In genomic region chr12:69417701-69418291, GRCm38 (mm10) we compare ENCODE assay signal across 14 mouse cellular contexts. TPM values are rescaled to one million over a fixed set of nuclear protein-coding genes. Genes with fewer than 3 reads are reported as not detected.
A peak's percentile ranks its signal among the peaks of the same experiment; 100 is the strongest.
DNase-seq lines count a peak whose midpoint lies in the region; ATAC-seq and TF ChIP-seq lines count a peak whose summit lies in the region.
"Had no signal": no experiment of that assay in that cellular context is flagged by ENCODE, and none has a peak within 500 bp of the region (broad histone marks: within the 10 kb centered on the region; RNA-seq: fewer than 3 reads in every experiment).

No protein-coding gene starts in this region.

- H3K79me2 ChIP-seq in C2C12 (ENCODE audit: control insufficient read depth, insufficient read depth) (no peaks in the 10 kb centered on the region), myocyte (ENCODE audit: control insufficient read depth, insufficient read depth) (no peaks in the 10 kb centered on the region)

- no peak for ATAC-seq in neural tube, embryonic 15.5 days (ENCODE audit: low FRiP score)

- H3K27me3 ChIP-seq in kidney, adult 2 months (replicated peaks; ENCODE audit: control insufficient read depth, insufficient read depth, low read length): no peaks in the 10 kb centered on the region
- H3K27me3 ChIP-seq in C2C12 (ENCODE audit: control insufficient read depth, insufficient read depth, insufficient read length) (no peaks in the 10 kb centered on the region), myocyte (ENCODE audit: control insufficient read depth, insufficient read depth, insufficient read length) (no peaks in the 10 kb centered on the region)
- no peaks in the 10 kb centered on the region for H3K27me3 ChIP-seq in neural tube, embryonic 15.5 days (replicated peaks)
- H3K27me3 ChIP-seq: embryonic facial prominence, embryonic 13.5 days; forebrain, embryonic 12.5 days; lung, embryonic 15.5 days; midbrain, embryonic 12.5 days had no signal

- no peak overlapping the region for H3K9ac ChIP-seq in neural tube, embryonic 15.5 days (replicated peaks)
- H3K9ac ChIP-seq: embryonic facial prominence, embryonic 13.5 days; forebrain, embryonic 12.5 days; lung, embryonic 15.5 days; midbrain, embryonic 12.5 days had no signal

- peak; percentile 60 for DNase-seq in kidney, adult 2 months
- no peak for DNase-seq in kidney, adult 18-20 months
- DNase-seq in cerebellum, adult 11 months: peak; percentile 80
- DNase-seq in lung, adult 18-20 months: no peak
- DNase-seq: gastrocnemius, postnatal 10 days; thymus, postnatal 36 days had no signal

- WGBS in kidney, adult 2 months: 63% methylated on average over 9 of the region's 9 CpGs
- 67% methylated on average over 9 of the region's 9 CpGs for WGBS in neural tube, embryonic 15.5 days

- no peaks in the 10 kb centered on the region for H3K79me3 ChIP-seq in C2C12 (ENCODE audit: low read depth)

- TF ChIP-seq CTCF in kidney, adult 2 months (conservative IDR thresholded peaks at IDR 0.05; ENCODE audit: insufficient read depth, insufficient read length, low read depth, low read length): no peak
- no peak for TF ChIP-seq CTCF in C2C12 (IDR thresholded peaks at IDR 0.05; ENCODE audit: control insufficient read depth, insufficient read depth, insufficient read length)

- H3K4me1 ChIP-seq in kidney, adult 2 months (ENCODE audit: control insufficient read depth, insufficient read depth, low read length): no peaks in the 10 kb centered on the region
- no peaks in the 10 kb centered on the region for H3K4me1 ChIP-seq in neural tube, embryonic 15.5 days
- H3K4me1 ChIP-seq: forebrain, embryonic 12.5 days; midbrain, embryonic 12.5 days had no signal

- no peak overlapping the region for H3K4me3 ChIP-seq in kidney, adult 2 months (ENCODE audit: insufficient read depth, low read depth, low read length)
- H3K4me3 ChIP-seq in C2C12 (ENCODE audit: insufficient read depth, poor library complexity, severe bottlenecking) (no peak overlapping the region), myocyte (no peak overlapping the region)
- H3K4me3 ChIP-seq in neural tube, embryonic 15.5 days (replicated peaks): no peak overlapping the region
- H3K4me3 ChIP-seq: embryonic facial prominence, embryonic 13.5 days; forebrain, embryonic 12.5 days; lung, embryonic 15.5 days; midbrain, embryonic 12.5 days had no signal

- no peak for TF ChIP-seq POLR2A in kidney, adult 2 months (IDR thresholded peaks at IDR 0.05; ENCODE audit: low read depth, low read length)
- no peak for TF ChIP-seq POLR2A in myocyte (IDR thresholded peaks at IDR 0.05; ENCODE audit: insufficient read length, low read depth)

- no peak overlapping the region for H3K27ac ChIP-seq in kidney, adult 2 months (ENCODE audit: insufficient read depth, low read depth, low read length)
- H3K27ac ChIP-seq in neural tube, embryonic 15.5 days (replicated peaks): no peak overlapping the region
- H3K27ac ChIP-seq: embryonic facial prominence, embryonic 13.5 days; forebrain, embryonic 12.5 days; lung, embryonic 15.5 days; midbrain, embryonic 12.5 days had no signal

- H3K9me3 ChIP-seq in neural tube, embryonic 15.5 days (replicated peaks): no peaks in the 10 kb centered on the region
- H3K9me3 ChIP-seq: embryonic facial prominence, embryonic 13.5 days; lung, embryonic 15.5 days; midbrain, embryonic 12.5 days had no signal

- no peaks in the 10 kb centered on the region for H3K36me3 ChIP-seq in kidney, adult 2 months (ENCODE audit: control insufficient read depth, insufficient read depth, low read length)
- H3K36me3 ChIP-seq in C2C12 (ENCODE audit: control insufficient read depth, insufficient read depth) (no peaks in the 10 kb centered on the region), myocyte (ENCODE audit: control insufficient read depth, insufficient read depth) (no peaks in the 10 kb centered on the region)
- H3K36me3 ChIP-seq in neural tube, embryonic 15.5 days: no peaks in the 10 kb centered on the region
- H3K36me3 ChIP-seq: embryonic facial prominence, embryonic 13.5 days; forebrain, embryonic 12.5 days; lung, embryonic 15.5 days; midbrain, embryonic 12.5 days had no signal

- H3K4me2 ChIP-seq in myocyte (ENCODE audit: low read depth): no peak overlapping the region
- H3K4me2 ChIP-seq in neural tube, embryonic 15.5 days: no peak overlapping the region
- H3K4me2 ChIP-seq: embryonic facial prominence, embryonic 13.5 days; forebrain, embryonic 12.5 days; lung, embryonic 15.5 days; midbrain, embryonic 12.5 days had no signal

- H3ac ChIP-seq in C2C12 (ENCODE audit: control insufficient read depth, insufficient read length, low read depth): no peak overlapping the region
- no peak overlapping the region for H3ac ChIP-seq in myocyte (ENCODE audit: control insufficient read depth, insufficient read length)

TF ChIP-seq in C2C12, 6 proteins besides CTCF, POLR2A, EP300 and RAD21:
- peak; percentile 51 for TF ChIP-seq USF1 (IDR thresholded peaks at IDR 0.05; ENCODE audit: low read depth)
- no peak for TF ChIP-seq FOSL1 (IDR thresholded peaks at IDR 0.05; ENCODE audit: insufficient read depth, low read length, poor library complexity, severe bottlenecking)

TF ChIP-seq in myocyte, 11 proteins besides CTCF, POLR2A, EP300 and RAD21:
- TF ChIP-seq CEBPB (IDR thresholded peaks at IDR 0.05; ENCODE audit: insufficient read depth, poor library complexity, severe bottlenecking) (no peak), USF1 (IDR thresholded peaks at IDR 0.05; ENCODE audit: low read depth) (peak; percentile 8)
TF ChIP-seq in myocyte: peak in this region for 1.

RNA-seq across cellular contexts. Expression of gene Gm9887, which starts 45.5 kb away (rescaled TPM):
- polyA plus RNA-seq in kidney, adult 2 months (2012; rRNA removed): 0.94 and 1.4 TPM in 2 replicates
- 6.5 TPM for polyA plus RNA-seq in C2C12 (2012; fragmentation: generic; extraction: Trizol)
- polyA plus RNA-seq in myocyte (2012; fragmentation: generic; extraction: Trizol): 2.4 TPM
- polyA plus RNA-seq in neural tube, embryonic 15.5 days (2015; fragmentation: Nextera tagmentation; extraction: Ambion mirVana): 0.82 and 0.87 TPM in 2 replicates
- polyA plus RNA-seq: activated CD4-positive, CD25-positive, alpha-beta regulatory T cell, adult 4 months had no signal

RNA-seq across cellular contexts. Expression of gene Arf6, which starts 45.8 kb away (rescaled TPM):
- polyA plus RNA-seq in kidney, adult 2 months (2012; rRNA removed): 90.7 and 95.6 TPM in 2 replicates
- polyA plus RNA-seq in C2C12 (2012; fragmentation: generic; extraction: Trizol) (87.3 TPM), myocyte (2012; fragmentation: generic; extraction: Trizol) (71.4 TPM)
- 28.3 and 33.5 TPM in 2 replicates for polyA plus RNA-seq in neural tube, embryonic 15.5 days (2015; fragmentation: Nextera tagmentation; extraction: Ambion mirVana)

Comparison
In these comparisons a context has a peak if more than half of its experiments do, and no peak if none do; other contexts are left out.
1. DNase-seq: peak in kidney, adult 2 months (single experiment) and cerebellum, adult 11 months (single experiment); none in kidney, adult 18-20 months (single experiment) and lung, adult 18-20 months (0 of 2).